Mouse (Mus musculus): ENCODE results near the gene Zfp945.
"Not testable (repeated sequence)": the region's sequence is repeated elsewhere in the genome, so short reads cannot be mapped to it uniquely, and the experiment has no call there.

The Zfp945 gene

DNA sequence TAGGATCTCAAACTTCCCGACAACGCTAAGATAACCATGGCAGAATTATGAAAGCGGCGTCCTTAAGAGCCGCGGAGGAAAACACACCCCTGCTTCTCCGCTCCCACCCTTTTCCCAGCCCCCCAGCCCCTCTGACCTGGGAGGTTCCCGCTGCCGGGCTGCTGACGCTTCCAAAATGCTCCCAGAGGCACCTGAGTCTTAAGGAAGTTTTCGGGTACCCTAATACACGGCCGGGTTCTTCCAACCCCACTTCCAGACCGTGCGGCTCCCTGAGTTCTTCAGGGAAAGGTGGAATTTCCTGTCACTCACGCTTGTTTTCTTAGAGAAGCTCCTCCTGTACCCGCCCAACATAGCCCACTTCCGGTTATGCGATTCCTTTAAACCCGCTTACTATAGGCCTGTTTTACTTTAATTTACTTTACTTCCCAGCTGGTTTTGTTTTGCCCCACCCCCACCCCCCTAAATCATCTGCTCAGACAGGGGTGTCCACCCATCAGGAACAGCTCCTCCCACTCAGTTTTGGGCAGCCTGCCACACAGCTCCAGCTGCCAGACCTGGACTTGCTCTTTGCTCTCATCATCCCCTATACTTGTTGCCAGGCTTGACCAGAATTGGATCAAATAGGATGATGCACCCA lies at the start of gene Zfp945:
Gene Zfp945 (minus strand): TSS at position 290 of the 637 bp plus-strand sequence.
- peak; percentile 37 to 53 for DNase-seq

DNA sequence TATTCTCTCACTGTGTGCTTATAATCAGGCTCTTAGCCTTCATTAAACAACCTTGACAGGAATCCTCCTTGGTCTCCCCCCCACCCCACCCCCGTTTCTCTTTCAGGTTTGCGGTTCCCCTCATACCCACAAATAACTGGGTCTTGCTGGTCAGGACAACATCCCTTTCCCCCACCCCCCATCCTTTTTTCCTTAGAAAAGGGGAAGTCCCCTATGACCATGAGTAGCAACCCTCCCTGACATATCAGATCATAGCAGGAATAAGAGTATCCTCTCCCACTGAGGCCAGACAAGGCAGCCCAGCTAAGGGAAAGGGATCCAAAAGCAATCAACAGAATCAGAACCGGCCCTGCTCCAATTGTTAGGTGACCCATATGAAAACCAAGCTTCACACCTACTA lies 21.4 kb upstream of the Zfp945 start:
- no peak for DNase-seq

DNA sequence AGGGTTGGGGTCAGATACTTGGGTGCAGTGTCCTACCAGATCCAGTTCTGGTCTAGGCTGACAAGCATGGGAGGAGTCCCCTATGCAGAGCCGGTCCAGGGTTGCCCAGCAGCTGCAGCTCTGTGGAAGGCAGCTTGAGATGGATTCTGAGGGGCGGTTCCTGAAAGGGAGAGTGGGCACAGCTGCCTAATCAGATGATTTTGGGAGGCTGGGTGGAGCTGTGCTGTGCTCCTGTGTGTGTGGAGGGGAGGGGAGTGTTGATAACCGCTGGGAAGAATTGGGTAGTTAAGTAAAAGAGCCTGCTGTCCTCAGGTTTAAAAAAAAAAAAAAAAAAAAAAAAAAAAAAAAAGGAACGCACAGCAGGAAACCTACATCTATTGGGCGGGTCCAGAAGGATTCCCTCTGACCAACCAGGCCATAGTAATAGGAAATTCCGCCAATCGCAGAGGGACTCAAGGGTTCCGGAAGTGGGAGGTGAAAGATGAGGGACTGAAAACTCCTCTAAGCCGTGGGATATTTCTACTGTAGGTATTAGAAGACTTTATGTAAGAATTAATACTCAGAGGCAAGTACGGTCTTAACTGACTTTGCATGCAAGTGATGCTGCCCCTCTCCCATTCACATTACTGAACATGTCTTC lies 17.2 kb upstream of the Zfp945 start:
- no peak for DNase-seq

DNA sequence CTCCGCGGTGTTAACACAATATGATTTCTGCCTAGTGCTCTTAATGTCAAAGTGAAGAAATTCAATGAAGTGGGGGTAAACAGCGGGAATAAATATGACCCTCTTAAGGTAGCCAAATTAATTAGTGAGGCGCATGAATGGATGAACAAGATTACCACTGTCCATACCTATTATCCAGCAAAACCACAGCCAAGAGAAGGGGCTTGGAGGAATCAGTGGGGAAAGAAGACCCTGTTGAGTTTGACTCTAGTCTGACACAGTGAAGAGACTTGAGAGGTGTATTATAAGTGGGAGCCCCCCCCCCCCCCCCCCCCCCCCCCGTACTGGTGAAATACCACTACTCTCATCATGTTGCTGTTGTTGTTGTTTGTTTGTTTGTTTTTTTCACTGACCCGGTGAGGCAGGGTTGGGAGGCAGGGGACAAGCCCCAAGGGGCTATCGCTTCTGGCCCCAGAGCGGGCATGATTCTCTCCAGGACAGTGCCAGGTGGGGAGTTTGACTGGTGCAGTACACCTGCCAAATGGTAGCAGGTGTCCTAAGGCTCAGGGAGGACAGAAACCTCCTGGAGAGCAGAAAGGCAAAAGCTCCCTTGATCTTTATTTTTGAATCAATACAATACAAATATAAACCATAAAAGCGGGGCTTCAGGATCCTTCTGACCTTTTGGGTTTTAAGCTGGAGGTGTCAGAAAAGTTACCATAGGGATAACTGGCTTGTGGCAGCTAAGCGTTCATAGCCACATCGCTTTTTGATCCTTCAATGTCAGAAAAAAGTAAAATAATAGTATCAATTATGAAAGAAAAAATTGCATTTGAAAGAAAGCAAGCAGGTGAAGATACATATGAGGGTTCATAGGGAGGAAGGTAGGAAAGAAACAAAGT lies 10.7 kb upstream of the Zfp945 start:
- DNase-seq, result no peak

- no peak for DNase-seq
Observed at GRCm38 (mm10) chr17:22876316-22876715, 9.4 kb upstream of the Zfp945 start.

DNA sequence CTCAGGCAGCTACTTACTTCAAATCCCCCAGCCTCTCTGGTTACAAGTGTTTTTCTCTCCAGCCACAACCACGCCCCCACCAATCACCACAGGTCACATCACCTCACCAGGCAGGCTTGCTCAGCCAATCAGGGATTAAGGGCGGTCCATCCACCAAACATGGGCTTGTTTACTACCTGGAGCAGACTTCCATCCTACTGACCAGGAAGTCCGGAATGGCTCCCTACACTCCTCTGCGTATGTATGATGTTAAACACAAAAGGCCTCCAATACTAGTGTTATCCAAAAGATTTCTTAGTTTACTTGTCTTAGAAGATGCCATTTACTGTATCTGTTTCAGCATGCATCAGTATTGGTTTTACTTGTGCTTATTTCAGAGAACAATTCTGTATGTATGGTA lies 8.6 kb upstream of the Zfp945 start:
- DNase-seq, result not testable (repeated sequence)

DNA sequence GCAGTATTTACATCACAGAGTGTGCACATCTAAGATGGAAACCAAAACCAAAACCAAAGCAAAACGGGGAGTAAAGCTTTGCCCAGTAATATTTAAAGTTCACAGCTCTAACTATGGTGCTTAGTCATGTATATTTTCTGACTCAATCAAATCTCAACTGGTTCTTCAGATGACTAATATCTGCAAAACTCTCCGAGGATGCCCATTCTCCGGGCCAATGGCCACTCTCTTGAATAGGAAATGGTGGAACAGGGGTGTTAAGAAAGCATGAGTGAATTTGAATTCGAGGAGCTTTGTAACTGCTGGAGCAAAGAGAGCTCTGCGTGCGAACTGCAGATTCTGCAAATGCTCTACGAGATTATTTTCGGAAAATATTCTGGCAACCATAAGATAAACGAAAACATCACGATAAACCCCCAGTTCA lies 501 bp downstream of the Zfp945 start:
- no peak for DNase-seq

DNA sequence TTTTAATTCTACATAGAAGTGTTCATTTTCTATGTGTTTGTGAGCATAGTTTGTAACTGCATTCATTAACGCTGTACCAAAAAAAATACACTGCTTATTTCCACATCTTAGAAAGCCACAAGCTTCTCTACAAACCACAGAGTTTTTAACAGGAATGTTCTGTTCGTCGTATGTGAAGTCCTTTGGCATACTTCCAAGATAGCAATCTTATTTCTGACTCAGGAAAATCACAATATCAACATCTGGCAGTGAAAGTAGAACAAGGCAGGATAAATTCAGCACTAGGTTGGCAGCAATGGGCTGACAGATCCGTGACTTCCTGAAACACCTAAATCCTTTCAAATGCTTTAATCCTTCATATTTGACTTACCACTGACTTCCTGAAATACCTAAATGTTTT lies 45.8 kb downstream of the Zfp945 start:
- DNase-seq, result no peak

- DNase-seq, result no peak
Observed at GRCm38 (mm10) chr17:22818199-22818595, 48.7 kb downstream of the Zfp945 start.

- DNase-seq, result peak; percentile 62 to 64
Observed at GRCm38 (mm10) chr17:22817471-22818198, 49.3 kb downstream of the Zfp945 start.

GRCm38 (mm10) chr17:22799707-22800106 lies 67.2 kb downstream of the Zfp945 start:
- no peak for DNase-seq

Data from cerebellum, postnatal 36 days (tissue).